16 mouse cellular contexts compared by ENCODE assay signal in the genomic region with DNA sequence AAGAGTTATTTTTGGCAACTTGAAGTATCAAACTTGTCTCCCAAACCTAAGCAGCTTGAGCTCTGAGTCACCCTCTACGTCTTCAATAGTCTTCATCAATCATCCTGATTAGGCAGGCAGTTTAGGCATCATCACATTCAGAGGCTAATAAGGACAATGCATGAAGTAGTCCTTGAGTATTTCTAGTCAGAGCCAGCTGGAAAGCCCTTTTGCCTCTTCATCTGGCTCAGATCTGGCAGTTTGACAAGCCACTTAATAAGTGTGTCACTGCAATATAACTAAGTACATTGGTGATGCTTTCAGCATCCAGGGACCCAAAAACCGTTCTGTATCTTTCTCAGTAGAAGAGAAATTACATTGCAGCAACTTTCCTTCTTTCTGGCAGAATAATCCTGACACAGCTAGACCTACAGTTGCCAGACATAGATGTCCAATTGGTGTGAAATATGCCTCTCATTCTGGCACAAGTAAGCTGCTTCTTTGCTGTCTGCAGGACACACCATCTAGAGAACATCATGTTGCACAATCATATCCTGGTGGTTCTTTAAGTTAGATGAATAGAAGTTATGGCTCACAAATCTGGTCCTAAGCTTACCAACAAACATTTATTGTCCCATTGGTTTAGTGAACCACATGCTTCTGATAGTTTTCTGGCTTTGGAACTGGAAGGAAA.
DNase-seq lines count a peak whose midpoint lies in the region; ATAC-seq and TF ChIP-seq lines count a peak whose summit lies in the region.
"Had no signal": no experiment of that assay in that cellular context is flagged by ENCODE, and none has a peak within 500 bp of the region (broad histone marks: within the 10 kb centered on the region; RNA-seq: fewer than 3 reads in every experiment).

No protein-coding gene starts in this region.

- no peaks in the 10 kb centered on the region for H3K9me3 ChIP-seq in forebrain, embryonic 14.5 days (replicated peaks; ENCODE audit: control insufficient read depth, low read length)
- no peaks in the 10 kb centered on the region for H3K9me3 ChIP-seq in forebrain, embryonic 12.5 days
- no peaks in the 10 kb centered on the region for H3K9me3 ChIP-seq in lung, embryonic 14.5 days (ENCODE audit: low read depth, low read length)
- H3K9me3 ChIP-seq: forebrain, embryonic 15.5 days; heart, embryonic 12.5 days had no signal

- H3K4me3 ChIP-seq in forebrain, embryonic 14.5 days (ENCODE audit: low read depth, low read length): no peak overlapping the region
- no peak overlapping the region for H3K4me3 ChIP-seq in forebrain, embryonic 12.5 days (replicated peaks)
- H3K4me3 ChIP-seq in lung, embryonic 14.5 days (ENCODE audit: low read depth, low read length): no peak overlapping the region
- no peak overlapping the region for H3K4me3 ChIP-seq in embryonic fibroblast, embryonic 13.5 days (ENCODE audit: insufficient read depth, low read length)
- H3K4me3 ChIP-seq: forebrain, embryonic 15.5 days; heart, embryonic 12.5 days had no signal

- peak; percentile 3 for DNase-seq in forebrain, embryonic 14.5 days (ENCODE audit: low spot score)
- peak; percentile 82 for DNase-seq in lung, embryonic 14.5 days
- no peak for DNase-seq in lung, adult 18-20 months
- peak; percentile 20 for DNase-seq in lung, postnatal 10 days
- DNase-seq in lung, postnatal 25 days (ENCODE audit: low spot score): no peak
- DNase-seq: adrenal gland, postnatal 14 days; cerebellum, adult 2 months; gastrocnemius, postnatal 25 days had no signal

- WGBS in forebrain, embryonic 14.5 days: 66% methylated on average over 2 of the region's 2 CpGs
- 69% methylated on average over 2 of the region's 2 CpGs for WGBS in forebrain, embryonic 12.5 days
- 21% methylated on average over 2 of the region's 2 CpGs for WGBS in lung, embryonic 14.5 days

- no peak for ATAC-seq in forebrain, embryonic 14.5 days
- ATAC-seq in forebrain, embryonic 12.5 days (ENCODE audit: low FRiP score): no peak
- peak; percentile 81 for ATAC-seq in lung, embryonic 14.5 days (ENCODE audit: insufficient read depth)
- no peak for ATAC-seq in erythroid progenitor cell, adult 5-6 weeks (replicated peaks; ENCODE audit: low FRiP score, poor library complexity, severe bottlenecking)
- ATAC-seq: activated CD4-positive, CD25-positive, alpha-beta regulatory T cell, adult 4 months; forebrain, embryonic 15.5 days; hindbrain, embryonic 16.5 days; Patski had no signal

- no peaks in the 10 kb centered on the region for H3K4me1 ChIP-seq in forebrain, embryonic 14.5 days (ENCODE audit: control insufficient read depth, insufficient read depth, low read length)
- no peaks in the 10 kb centered on the region for H3K4me1 ChIP-seq in forebrain, embryonic 12.5 days
- no peaks in the 10 kb centered on the region for H3K4me1 ChIP-seq in lung, embryonic 14.5 days (ENCODE audit: insufficient read depth)
- H3K4me1 ChIP-seq in embryonic fibroblast, embryonic 13.5 days (ENCODE audit: control insufficient read depth, insufficient read depth, low read length): no peaks in the 10 kb centered on the region
- H3K4me1 ChIP-seq: forebrain, embryonic 15.5 days; heart, embryonic 12.5 days had no signal

- H3K4me2 ChIP-seq in forebrain, embryonic 14.5 days (ENCODE audit: low read length): no peak overlapping the region
- H3K4me2 ChIP-seq in forebrain, embryonic 12.5 days: no peak overlapping the region
- H3K4me2 ChIP-seq in lung, embryonic 14.5 days: no peak overlapping the region
- H3K4me2 ChIP-seq: forebrain, embryonic 15.5 days; heart, embryonic 12.5 days had no signal

- H3K27ac ChIP-seq in forebrain, embryonic 14.5 days (ENCODE audit: low read depth, low read length): no peak overlapping the region
- no peak overlapping the region for H3K27ac ChIP-seq in forebrain, embryonic 12.5 days
- no peak overlapping the region for H3K27ac ChIP-seq in lung, embryonic 14.5 days (ENCODE audit: low read depth)
- H3K27ac ChIP-seq in embryonic fibroblast, embryonic 13.5 days (ENCODE audit: insufficient read depth, low read length): peak overlapping the region; percentile 58
- H3K27ac ChIP-seq: forebrain, embryonic 15.5 days had no signal

- TF ChIP-seq CTCF in lung, embryonic 14.5 days (IDR thresholded peaks at IDR 0.05; ENCODE audit: low read depth): no peak
- TF ChIP-seq CTCF in embryonic fibroblast, embryonic 13.5 days (IDR thresholded peaks at IDR 0.05; ENCODE audit: borderline replicate concordance, insufficient read depth, low read length): no peak

- no peaks in the 10 kb centered on the region for H3K36me3 ChIP-seq in forebrain, embryonic 14.5 days (ENCODE audit: control insufficient read depth, insufficient read depth, low read length)
- H3K36me3 ChIP-seq in forebrain, embryonic 12.5 days (replicated peaks): no peaks in the 10 kb centered on the region
- H3K36me3 ChIP-seq in lung, embryonic 14.5 days (ENCODE audit: insufficient read depth): no peaks in the 10 kb centered on the region
- H3K36me3 ChIP-seq: forebrain, embryonic 15.5 days; heart, embryonic 12.5 days had no signal

- no peaks in the 10 kb centered on the region for H3K27me3 ChIP-seq in forebrain, embryonic 14.5 days (replicated peaks; ENCODE audit: control insufficient read depth, insufficient read depth, low read length)
- no peaks in the 10 kb centered on the region for H3K27me3 ChIP-seq in forebrain, embryonic 12.5 days
- H3K27me3 ChIP-seq in lung, embryonic 14.5 days (ENCODE audit: insufficient read depth, low read length): no peaks in the 10 kb centered on the region
- H3K27me3 ChIP-seq: forebrain, embryonic 15.5 days; heart, embryonic 12.5 days had no signal

- TF ChIP-seq POLR2A in embryonic fibroblast, embryonic 13.5 days (IDR thresholded peaks at IDR 0.05; ENCODE audit: low read depth, low read length): no peak

- H3K9ac ChIP-seq in forebrain, embryonic 14.5 days (ENCODE audit: low read length): no peak overlapping the region
- no peak overlapping the region for H3K9ac ChIP-seq in forebrain, embryonic 12.5 days
- H3K9ac ChIP-seq in lung, embryonic 14.5 days: no peak overlapping the region
- H3K9ac ChIP-seq: forebrain, embryonic 15.5 days; heart, embryonic 12.5 days had no signal

Comparison
In these comparisons a context has a peak if more than half of its experiments do, and no peak if none do; other contexts are left out.
1. DNase-seq: peak in forebrain, embryonic 14.5 days (single experiment), lung, embryonic 14.5 days (single experiment) and lung, postnatal 10 days (single experiment); none in lung, adult 18-20 months (0 of 2) and lung, postnatal 25 days (single experiment).